Mouse (Mus musculus): ENCODE data around the gene P3h4.
"Not testable (repeated sequence)": the region's sequence is repeated elsewhere in the genome, so short reads cannot be mapped to it uniquely, and the experiment has no call there.

P3h4 gene

GRCm38 (mm10) chr11:100362979-100363562 is 51.6 kb downstream of the P3h4 start:
- in situ Hi-C loops (cut with MboI, MseI): no loop called here

- in situ Hi-C loops (cut with MboI, MseI): no loop called here
Observed at GRCm38 (mm10) chr11:100362209-100362978, 52.2 kb downstream of the P3h4 start.

GRCm38 (mm10) chr11:100361059-100361458 is 53.6 kb downstream of the P3h4 start:
- in situ Hi-C loops (cut with MboI, MseI): not testable (repeated sequence)

- in situ Hi-C loops (cut with MboI, MseI): no loop called here
Observed at GRCm38 (mm10) chr11:100360175-100360574, 54.5 kb downstream of the P3h4 start.
